Mouse (Mus musculus) ES-E14 (cell line): ENCODE data around the gene Lrch4. TPM values are rescaled to one million over a fixed set of nuclear protein-coding genes. Genes with fewer than 3 reads are reported as not detected.

Experiments used
- DNase-seq: peaks from one replicate; pipeline ENCODE4 v3.0.0-alpha.2; 2013; ENCODE audit warnings: low read depth, low spot score
- H3K27ac ChIP-seq: 2 replicates; pipeline ENCODE4 v1.5.1; 2012; ENCODE audit warnings: low read depth, mild to moderate bottlenecking, low read length, moderate library complexity, mixed read lengths; ENCODE audit not compliant: poor library complexity, insufficient read depth, severe bottlenecking
- H3K36me3 ChIP-seq: 2 replicates; pipeline ENCODE4 v1.6.1; 2012; ENCODE audit warnings: mild to moderate bottlenecking, low read length, moderate library complexity, mixed read lengths; ENCODE audit not compliant: control insufficient read depth, poor library complexity, insufficient read depth, severe bottlenecking
- H3K4me1 ChIP-seq, 2 experiments: fragments of 150-350 bp in 1 of 2; sonication (generic) in 1 of 2; 2 replicates each; pipeline ENCODE4 v1.6.1; 2012; ENCODE audit warnings: low read length in 2 of 2, mild to moderate bottlenecking in 1 of 2, mixed read lengths in 1 of 2; ENCODE audit not compliant: control insufficient read depth in 2 of 2, insufficient read depth in 2 of 2, poor library complexity in 1 of 2
- H3K4me3 ChIP-seq, 2 experiments: fragments of 150-350 bp in 1 of 2; sonication (generic) in 1 of 2; 2 replicates each; pipeline ENCODE4 v1.5.1; 2012; ENCODE audit warnings: low read length in 2 of 2, low read depth in 1 of 2, mild to moderate bottlenecking in 1 of 2, mixed read lengths in 1 of 2; ENCODE audit not compliant: insufficient read depth in 1 of 2, poor library complexity in 1 of 2, severe bottlenecking in 1 of 2
- H3K9ac ChIP-seq: 2 replicates; pipeline ENCODE4 v1.6.1; 2012; ENCODE audit warnings: low read depth, mild to moderate bottlenecking, low read length, mixed read lengths; ENCODE audit not compliant: poor library complexity, insufficient read depth, severe bottlenecking
- H3K9me3 ChIP-seq: fragments of 150-350 bp; sonication (generic); 2 replicates; pipeline ENCODE4 v1.6.1; 2012; ENCODE audit warnings: low read depth, mild to moderate bottlenecking, low read length; ENCODE audit not compliant: control insufficient read depth, insufficient read depth
- CHD2 ChIP-seq: IDR thresholded peaks from 2 replicates; pipeline ENCODE4 v1.6.1; 2014; ENCODE audit warnings: mild to moderate bottlenecking, low read depth, low read length, inconsistent platforms
- HCFC1 ChIP-seq: IDR thresholded peaks from 2 replicates; pipeline ENCODE4 v1.6.1; 2012; ENCODE audit warnings: low read length, inconsistent platforms, borderline replicate concordance; ENCODE audit not compliant: insufficient read depth
- MAFK ChIP-seq: IDR thresholded peaks from 2 replicates; pipeline ENCODE4 v1.6.1; 2014; ENCODE audit warnings: mild to moderate bottlenecking, low read depth, low read length, inconsistent platforms; ENCODE audit not compliant: insufficient read depth
- ZC3H11A ChIP-seq: IDR thresholded peaks from 2 replicates; pipeline ENCODE4 v1.6.1; 2012; ENCODE audit warnings: low read depth, mild to moderate bottlenecking, inconsistent platforms, low read length, borderline replicate concordance
- ZNF384 ChIP-seq: IDR thresholded peaks from 2 replicates; pipeline ENCODE4 v1.6.1; 2012; ENCODE audit warnings: low read depth, low read length, inconsistent platforms
- in situ Hi-C, 2 experiments: fragments of 600-800 bp; cut with MboI; formaldehyde crosslinking; loops; one replicate each; pipeline ENCODE4 v1.15.1; 2025; ENCODE audit warnings: low sequenced_read_pairs in 2 of 2, inconsistent platforms in 1 of 2; ENCODE audit not compliant: unreplicated experiment in 2 of 2
- total RNA-seq: library from RNA; depleted of rRNA; stranded (reverse); fragments of 300-350 nt; gene quantifications from 2 replicates; pipeline ENCODE4 v1.2.3, GENCODE M21; 2012

Lrch4 gene
- total RNA-seq, 1 experiment: 12.7 TPM

DNA sequence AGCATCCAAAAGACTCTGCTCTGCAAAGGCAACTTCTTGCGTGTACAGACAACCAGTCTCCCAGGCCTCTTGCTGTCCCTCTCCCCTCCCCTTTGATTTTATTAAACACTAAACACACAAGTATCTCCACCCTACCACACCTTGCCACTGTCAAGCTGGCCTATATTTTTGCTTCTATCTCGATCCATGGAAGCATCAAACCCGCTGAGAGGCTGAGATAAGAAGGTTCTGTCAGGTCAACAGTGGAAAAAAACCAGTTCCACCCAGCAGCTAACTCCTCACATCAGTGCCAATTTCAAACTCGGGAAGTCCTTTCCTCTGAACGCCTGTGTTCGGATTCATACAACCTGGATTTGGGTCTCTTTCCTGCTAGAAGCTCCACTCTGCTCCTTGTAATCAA, 44.1 kb downstream of the Lrch4 start:
- no peak overlapping the region for H3K27ac ChIP-seq
- TF ChIP-seq ZC3H11A (no peak), CHD2 (no peak), HCFC1 (no peak), ZNF384 (no peak), MAFK (no peak)
- H3K4me3 ChIP-seq: no peak overlapping the region
- H3K9me3 ChIP-seq: no peaks in the 10 kb centered on the region
- H3K9ac ChIP-seq: no peak overlapping the region; the same call in 1 of the 2 replicates
- peaks cover 2% of the 10 kb centered on the region; the same call in 1 of the 2 replicates for H3K36me3 ChIP-seq
- in situ Hi-C loops: no loop called here
- DNase-seq: no peak
- H3K4me1 ChIP-seq: peaks cover 9 to 14% of the 10 kb centered on the region in 2 experiments; a peak in 3 of 4 replicates

DNA sequence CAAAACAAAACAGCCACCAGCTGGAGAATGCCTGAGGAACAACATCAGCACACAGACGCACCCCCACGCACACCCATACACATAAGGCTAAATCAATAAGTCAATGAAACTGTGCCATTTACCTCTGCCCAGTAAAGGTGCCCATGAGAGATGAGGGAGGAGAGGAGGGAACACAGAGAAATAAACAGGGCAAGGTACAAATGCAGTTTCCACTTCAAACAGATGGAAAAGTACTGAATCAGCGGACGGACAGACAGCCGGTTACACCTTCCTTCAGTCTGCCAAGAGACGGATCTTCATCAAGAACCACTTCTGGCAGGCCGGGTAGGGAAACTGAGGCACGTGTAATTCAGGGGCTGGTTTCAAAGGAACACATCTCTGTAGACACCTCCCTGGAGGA, 45.9 kb downstream of the Lrch4 start:
- Histone ChIP-seq H3K9me3 (no peaks in the 10 kb centered on the region), H3K4me1 (peaks cover 7 to 11% of the 10 kb centered on the region in 2 experiments; a peak in 3 of 4 replicates), H3K36me3 (peaks cover 2% of the 10 kb centered on the region; the same call in 1 of the 2 replicates), H3K27ac (no peak overlapping the region), H3K4me3 (no peak overlapping the region), H3K9ac (no peak overlapping the region)
- no peak for DNase-seq
- in situ Hi-C loops: no loop called here
- no peak for TF ChIP-seq CHD2
- TF ChIP-seq HCFC1: no peak
- no peak for TF ChIP-seq ZNF384
- no peak for TF ChIP-seq MAFK

DNA sequence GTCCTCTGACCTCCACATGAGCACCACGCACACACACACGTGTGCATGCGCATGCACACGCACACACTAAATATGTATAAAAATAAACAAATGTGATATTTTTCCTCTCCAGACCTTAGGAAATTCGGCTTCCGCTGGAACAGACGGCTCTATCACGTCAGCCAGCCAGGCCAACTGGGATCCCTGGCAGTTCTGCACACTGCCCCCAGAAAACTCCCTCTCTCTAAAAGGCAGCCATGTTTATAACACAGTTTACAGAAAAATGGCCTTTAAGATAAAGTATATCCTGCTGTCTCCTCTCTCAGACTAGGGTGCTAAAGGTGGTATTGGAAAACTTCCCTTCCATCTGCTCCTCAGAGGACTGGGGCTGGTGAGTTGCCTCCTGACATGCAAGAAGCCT, 48.9 kb downstream of the Lrch4 start:
- Histone ChIP-seq H3K4me3 (no peak overlapping the region), H3K4me1 (peaks cover 0 to 6% of the 10 kb centered on the region in 2 experiments; a peak in 2 of 4 replicates), H3K9me3 (no peaks in the 10 kb centered on the region), H3K27ac (no peak overlapping the region), H3K9ac (no peak overlapping the region), H3K36me3 (peaks cover 2% of the 10 kb centered on the region; the same call in 1 of the 2 replicates)
- DNase-seq: no peak
- TF ChIP-seq HCFC1 (no peak), ZNF384 (no peak), CHD2 (no peak), ZC3H11A (no peak), MAFK (no peak)
- in situ Hi-C loops: no loop called here

DNA sequence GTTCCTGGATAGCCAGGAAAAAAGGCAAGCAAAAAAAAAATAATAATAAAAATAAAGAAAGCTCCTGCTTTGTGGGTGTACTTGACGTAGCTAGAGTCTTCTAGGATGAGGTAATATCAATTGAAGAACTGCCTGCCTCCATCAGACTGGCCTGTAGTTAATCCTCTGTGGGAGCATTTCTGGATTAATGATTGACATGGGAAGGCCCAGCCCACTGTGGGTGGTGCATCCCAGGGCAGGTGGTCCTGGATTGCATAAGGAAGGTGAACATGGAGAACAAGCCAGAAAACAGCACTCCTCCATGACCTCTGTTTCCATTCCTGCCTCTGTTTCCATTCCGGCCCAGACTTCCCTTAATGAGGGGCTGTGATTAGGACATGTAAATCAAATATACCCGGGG, 49.8 kb downstream of the Lrch4 start:
- DNase-seq: no peak
- TF ChIP-seq MAFK: no peak
- no peak for TF ChIP-seq ZNF384
- no peak for TF ChIP-seq CHD2
- TF ChIP-seq HCFC1: no peak
- in situ Hi-C loops: no loop called here
- no peaks in the 10 kb centered on the region for H3K9me3 ChIP-seq
- H3K36me3 ChIP-seq: peaks cover 2% of the 10 kb centered on the region; the same call in 1 of the 2 replicates
- no peak overlapping the region for H3K27ac ChIP-seq
- H3K4me3 ChIP-seq: no peak overlapping the region
- H3K9ac ChIP-seq: no peak overlapping the region
- peaks cover 0 to 6% of the 10 kb centered on the region in 2 experiments; a peak in 2 of 4 replicates for H3K4me1 ChIP-seq

DNA sequence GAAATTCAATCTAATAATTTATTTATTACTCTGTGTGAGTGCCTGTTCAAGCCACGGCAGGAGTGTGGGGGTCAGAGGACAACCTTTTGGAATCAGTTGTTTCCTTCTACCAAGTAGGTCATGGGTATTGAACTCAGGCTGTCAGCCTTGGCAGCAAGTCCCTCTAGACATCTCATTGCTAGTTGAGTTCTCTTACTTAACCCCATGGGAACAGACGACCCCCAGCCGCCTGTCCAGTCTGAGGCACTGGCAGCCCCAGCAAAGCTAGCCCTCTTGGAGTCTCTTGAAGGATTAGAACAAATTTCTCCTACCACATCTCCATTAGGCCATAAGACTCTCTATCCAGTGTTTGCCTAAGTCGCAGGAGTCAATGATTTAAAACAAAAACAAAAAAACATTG, 50.8 kb downstream of the Lrch4 start:
- Histone ChIP-seq H3K9me3 (no peaks in the 10 kb centered on the region), H3K36me3 (no peaks in the 10 kb centered on the region; the same call in 1 of the 2 replicates), H3K27ac (no peak overlapping the region), H3K4me1 (peaks cover 0 to 6% of the 10 kb centered on the region in 2 experiments; a peak in 2 of 4 replicates), H3K9ac (no peak overlapping the region), H3K4me3 (no peak overlapping the region)
- no peak for DNase-seq
- in situ Hi-C loops: no loop called here
- no peak for TF ChIP-seq CHD2
- TF ChIP-seq MAFK: no peak
- TF ChIP-seq ZC3H11A: no peak
- TF ChIP-seq ZNF384: no peak
- TF ChIP-seq HCFC1: no peak
